8 mouse cellular contexts compared by ENCODE assay signal in genomic region chr4:148914863-148915622, GRCm38 (mm10).
DNase-seq lines count a peak whose midpoint lies in the region; ATAC-seq lines count a peak whose summit lies in the region.

No protein-coding gene starts in this region.

- peaks cover 5% of the 10 kb centered on the region; the same call in 1 of the 2 replicates for H3K27me3 ChIP-seq in forebrain, embryonic 14.5 days (replicated peaks; ENCODE audit: control insufficient read depth, insufficient read depth, low read length)
- H3K27me3 ChIP-seq in limb, embryonic 10.5 days (ENCODE audit: low read depth, poor library complexity, severe bottlenecking), result peaks cover 69% of the 10 kb centered on the region
- peaks cover 99% of the 10 kb centered on the region for H3K27me3 ChIP-seq in midbrain, embryonic 12.5 days

- peak; percentile 68 for DNase-seq in testis, postnatal 10 days (ENCODE audit: low spot score)
- DNase-seq in testis, postnatal 14 days (ENCODE audit: low spot score), result no peak
- peak; percentile 82 for DNase-seq in forebrain, embryonic 14.5 days (ENCODE audit: low spot score)
- peak; percentile 87 for DNase-seq in limb, embryonic 10.5 days (ENCODE audit: low spot score)
- no peak for DNase-seq in right cerebral cortex, postnatal 25 days
- DNase-seq in right cerebral cortex, postnatal 14 days, result no peak

- no peaks in the 10 kb centered on the region for H3K36me3 ChIP-seq in forebrain, embryonic 14.5 days (ENCODE audit: control insufficient read depth, insufficient read depth, low read length)
- H3K36me3 ChIP-seq in limb, embryonic 10.5 days, result no peaks in the 10 kb centered on the region
- no peaks in the 10 kb centered on the region for H3K36me3 ChIP-seq in midbrain, embryonic 12.5 days

- 50% methylated on average over 10 of the region's 10 CpGs for WGBS in forebrain, embryonic 14.5 days
- 52% methylated on average over 10 of the region's 10 CpGs for WGBS in limb, embryonic 10.5 days
- WGBS in midbrain, embryonic 12.5 days, result 43% methylated on average over 10 of the region's 10 CpGs

- no peak overlapping the region for H3K4me2 ChIP-seq in forebrain, embryonic 14.5 days (ENCODE audit: low read length)
- H3K4me2 ChIP-seq in midbrain, embryonic 12.5 days (replicated peaks), result no peak overlapping the region

- ATAC-seq in forebrain, embryonic 14.5 days, result peak; percentile 72
- peak; percentile 53 to 57 for ATAC-seq in hematopoietic stem cell, adult 5-6 weeks (replicated peaks in 1 of 2; ENCODE audit: insufficient read depth in 1 of 2, low FRiP score in 2 of 2, low TSS enrichment in 1 of 2, low read depth in 1 of 2, poor library complexity in 2 of 2, severe bottlenecking in 2 of 2)
- peak; percentile 87 for ATAC-seq in midbrain, embryonic 12.5 days (ENCODE audit: low FRiP score, low read depth)

- H3K27ac ChIP-seq in forebrain, embryonic 14.5 days (ENCODE audit: low read depth, low read length), result no peak overlapping the region; the same call in 1 of the 2 replicates
- peak overlapping the region; percentile 70 for H3K27ac ChIP-seq in limb, embryonic 10.5 days
- H3K27ac ChIP-seq in midbrain, embryonic 12.5 days (replicated peaks), result peak overlapping the region; percentile 26; the same call in 1 of the 2 replicates

- peaks cover 13% of the 10 kb centered on the region for H3K4me1 ChIP-seq in forebrain, embryonic 14.5 days (ENCODE audit: control insufficient read depth, insufficient read depth, low read length)
- H3K4me1 ChIP-seq in limb, embryonic 10.5 days, result peaks cover 91% of the 10 kb centered on the region
- H3K4me1 ChIP-seq in midbrain, embryonic 12.5 days, result peaks cover 38% of the 10 kb centered on the region

- no peaks in the 10 kb centered on the region for H3K9me3 ChIP-seq in forebrain, embryonic 14.5 days (replicated peaks; ENCODE audit: control insufficient read depth, low read length)
- H3K9me3 ChIP-seq in limb, embryonic 10.5 days (replicated peaks), result no peaks in the 10 kb centered on the region
- H3K9me3 ChIP-seq in midbrain, embryonic 12.5 days, result no peaks in the 10 kb centered on the region

- H3K9ac ChIP-seq in forebrain, embryonic 14.5 days (ENCODE audit: low read length), result no peak overlapping the region
- H3K9ac ChIP-seq in midbrain, embryonic 12.5 days (replicated peaks), result no peak overlapping the region

- no peak overlapping the region for H3K4me3 ChIP-seq in forebrain, embryonic 14.5 days (ENCODE audit: low read depth, low read length)
- H3K4me3 ChIP-seq in limb, embryonic 10.5 days, result no peak overlapping the region
- no peak overlapping the region for H3K4me3 ChIP-seq in midbrain, embryonic 12.5 days

Comparison
In these comparisons a context has a peak if more than half of its experiments do, and no peak if none do; other contexts are left out.
1. DNase-seq: peak in testis, postnatal 10 days (single experiment), forebrain, embryonic 14.5 days (single experiment) and limb, embryonic 10.5 days (single experiment); none in testis, postnatal 14 days (single experiment), right cerebral cortex, postnatal 25 days (single experiment) and right cerebral cortex, postnatal 14 days (single experiment).
2. Peak in every context shown above with its lines, with median percentiles within 50 percentile points of each other: ATAC-seq.